Mouse (Mus musculus): ENCODE data around the gene Maco1. TPM values are rescaled to one million over a fixed set of nuclear protein-coding genes. Genes with fewer than 3 reads are reported as not detected.

Maco1 gene
- polyA plus RNA-seq, 1 experiment from 2014 or later = 37.1 TPM

DNA sequence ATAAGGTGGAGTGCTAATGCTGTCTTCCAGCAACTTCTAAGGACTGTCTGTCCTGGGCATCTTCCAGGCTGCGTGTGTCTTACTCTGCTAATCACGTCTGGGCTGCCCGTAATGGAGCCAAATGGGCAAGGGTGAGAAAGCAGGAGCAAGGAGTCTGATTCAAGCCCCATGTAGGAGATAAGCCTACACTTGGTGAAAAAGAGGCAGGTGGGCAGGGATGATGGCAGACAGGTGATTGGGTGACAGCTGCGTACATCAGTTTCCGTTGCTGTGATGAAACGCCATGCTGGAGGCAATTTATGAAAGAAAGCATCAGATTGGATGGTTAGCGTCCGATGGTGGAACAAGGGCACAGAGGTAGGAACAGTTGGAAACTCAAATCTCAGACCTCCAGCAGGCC is 14.1 kb upstream of the Maco1 start:
- 88% methylated on average over 8 of the region's 8 CpGs for WGBS
- DNase-seq (ENCODE audit: low spot score) = no peak
- Histone ChIP-seq H3K4me3 (ENCODE audit: low read depth, low read length) (no peak overlapping the region), H3K9me3 (ENCODE audit: control insufficient read depth, low read length) (no peaks in the 10 kb centered on the region), H3K36me3 (ENCODE audit: control insufficient read depth, insufficient read depth, low read length) (no peaks in the 10 kb centered on the region), H3K4me2 (ENCODE audit: low read depth, low read length) (no peak overlapping the region), H3K27ac (replicated peaks; ENCODE audit: low read depth, low read length) (no peak overlapping the region), H3K4me1 (ENCODE audit: control insufficient read depth, insufficient read depth, low read length) (peaks cover 7% of the 10 kb centered on the region; the same call in 1 of the 2 replicates), H3K9ac (ENCODE audit: low read depth, low read length) (no peak overlapping the region), H3K27me3 (replicated peaks; ENCODE audit: control insufficient read depth, insufficient read depth, low read length) (peaks cover 17% of the 10 kb centered on the region)
- no peak for ATAC-seq (ENCODE audit: low read depth)

DNA sequence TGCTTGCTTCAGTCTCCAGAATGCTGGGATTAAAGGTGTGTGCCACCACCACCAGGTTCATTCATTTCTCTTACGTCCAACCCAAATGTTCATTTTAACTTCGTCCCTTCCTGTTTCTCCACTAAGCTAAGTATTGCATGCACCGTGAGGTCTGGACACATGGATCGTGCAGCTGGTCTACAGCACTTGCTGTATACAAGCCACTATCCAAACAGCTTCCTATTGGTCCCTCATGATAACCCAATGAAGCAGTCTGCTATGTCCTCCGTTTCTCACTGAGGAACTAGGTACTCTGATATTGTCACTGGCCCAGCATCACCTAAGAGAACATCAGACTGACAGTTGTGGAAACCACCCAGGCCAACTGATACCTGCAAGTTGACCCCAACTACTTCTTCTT is 12.6 kb upstream of the Maco1 start:
- Histone ChIP-seq H3K9ac (ENCODE audit: low read depth, low read length) (no peak overlapping the region), H3K4me3 (ENCODE audit: low read depth, low read length) (no peak overlapping the region), H3K9me3 (ENCODE audit: control insufficient read depth, low read length) (no peaks in the 10 kb centered on the region), H3K4me2 (ENCODE audit: low read depth, low read length) (no peak overlapping the region), H3K36me3 (ENCODE audit: control insufficient read depth, insufficient read depth, low read length) (no peaks in the 10 kb centered on the region), H3K27ac (replicated peaks; ENCODE audit: low read depth, low read length) (no peak overlapping the region), H3K4me1 (ENCODE audit: control insufficient read depth, insufficient read depth, low read length) (peaks cover 7% of the 10 kb centered on the region; the same call in 1 of the 2 replicates), H3K27me3 (replicated peaks; ENCODE audit: control insufficient read depth, insufficient read depth, low read length) (peaks cover 15% of the 10 kb centered on the region)
- DNase-seq (ENCODE audit: low spot score) (no peak), ATAC-seq (ENCODE audit: low read depth) (no peak)
- WGBS = 85% methylated on average over 5 of the region's 5 CpGs

DNA sequence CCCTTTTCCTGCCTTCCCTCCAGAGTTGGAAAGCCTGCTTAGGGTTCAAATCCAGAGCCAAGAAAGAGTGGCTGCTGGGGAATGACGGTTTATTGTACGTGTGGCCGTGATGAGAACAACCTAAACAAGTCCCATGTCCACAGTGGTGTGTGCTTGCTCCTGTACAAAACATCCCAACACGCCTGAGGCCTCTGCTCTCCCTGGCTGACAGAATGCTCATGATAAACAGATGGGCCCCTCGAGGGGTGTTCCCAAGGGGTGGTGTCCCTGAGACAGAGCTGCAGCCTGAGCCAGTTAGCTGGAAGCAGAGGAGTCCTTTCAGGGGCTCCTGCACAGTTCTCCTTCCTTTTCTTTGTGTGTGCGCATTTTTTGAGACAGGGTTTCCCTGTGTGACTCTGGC is 12.2 kb upstream of the Maco1 start:
- Histone ChIP-seq H3K27me3 (replicated peaks; ENCODE audit: control insufficient read depth, insufficient read depth, low read length) (peaks cover 11% of the 10 kb centered on the region), H3K4me2 (ENCODE audit: low read depth, low read length) (no peak overlapping the region), H3K27ac (replicated peaks; ENCODE audit: low read depth, low read length) (no peak overlapping the region), H3K9ac (ENCODE audit: low read depth, low read length) (no peak overlapping the region), H3K9me3 (ENCODE audit: control insufficient read depth, low read length) (no peaks in the 10 kb centered on the region), H3K36me3 (ENCODE audit: control insufficient read depth, insufficient read depth, low read length) (no peaks in the 10 kb centered on the region), H3K4me1 (ENCODE audit: control insufficient read depth, insufficient read depth, low read length) (peaks cover 7% of the 10 kb centered on the region; the same call in 1 of the 2 replicates), H3K4me3 (ENCODE audit: low read depth, low read length) (no peak overlapping the region)
- DNase-seq (ENCODE audit: low spot score) (no peak), ATAC-seq (ENCODE audit: low read depth) (no peak)
- WGBS = 67% methylated on average over 6 of the region's 6 CpGs

DNA sequence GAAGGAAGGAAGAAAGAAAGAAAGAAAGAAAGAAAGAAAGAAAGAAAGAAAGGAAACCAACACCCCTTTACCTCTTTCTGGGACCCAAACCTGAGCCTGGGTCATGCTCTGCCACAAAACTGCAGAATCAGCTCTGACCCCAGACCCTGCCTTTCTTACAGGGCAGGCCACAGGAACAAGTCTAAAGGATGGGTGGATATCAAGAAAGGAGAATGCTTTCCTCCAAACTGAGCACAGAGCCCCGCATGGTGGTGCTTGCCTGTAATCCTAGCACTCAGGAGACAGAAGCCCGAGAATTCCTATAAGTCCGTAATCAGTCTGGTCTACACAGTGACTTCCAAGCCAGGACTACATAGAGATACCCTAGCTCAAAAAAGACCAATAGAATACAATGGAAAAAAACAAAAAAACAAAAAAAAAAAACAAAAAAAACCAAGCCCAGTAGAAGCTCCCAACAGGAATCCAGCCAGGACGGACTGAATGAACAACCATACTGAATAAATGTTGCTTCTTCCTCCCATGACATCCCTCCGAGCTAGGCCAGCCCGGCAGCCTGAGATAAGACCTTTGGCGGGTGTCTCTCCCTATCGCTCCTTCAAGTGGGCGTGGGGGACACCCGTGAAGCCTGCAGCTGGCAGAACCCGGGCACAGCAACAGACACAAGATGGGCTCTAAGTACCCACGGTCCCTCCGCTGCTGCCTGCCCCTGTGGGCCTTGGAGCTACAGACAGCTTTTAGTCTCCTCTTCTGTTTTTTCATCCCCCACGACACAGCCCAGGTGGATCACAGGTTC is 11.0 kb upstream of the Maco1 start, which contains the start of gene Rhd:
Rhd (plus strand) TSS at position 600 of the 793 bp plus-strand sequence.
- 61% methylated on average over 10 of the region's 14 CpGs for WGBS
- H3K27me3 ChIP-seq (replicated peaks; ENCODE audit: control insufficient read depth, insufficient read depth, low read length) = peaks cover 6% of the 10 kb centered on the region; the same call in 1 of the 2 replicates
- DNase-seq (ENCODE audit: low spot score) (no peak), ATAC-seq (ENCODE audit: low read depth) (0 out of 2 replicates have a peak, but pooled peaks have one; percentile 11)
- H3K9me3 ChIP-seq (ENCODE audit: control insufficient read depth, low read length) = no peaks in the 10 kb centered on the region
- no peaks in the 10 kb centered on the region; the same call in 1 of the 2 replicates for H3K4me1 ChIP-seq (ENCODE audit: control insufficient read depth, insufficient read depth, low read length)
- H3K36me3 ChIP-seq (ENCODE audit: control insufficient read depth, insufficient read depth, low read length) = no peaks in the 10 kb centered on the region
- no peak within 1 kb of the TSS for H3K27ac ChIP-seq (replicated peaks; ENCODE audit: low read depth, low read length)
- no peak within 1 kb of the TSS for H3K4me3 ChIP-seq (ENCODE audit: low read depth, low read length)
- no peak within 1 kb of the TSS for H3K4me2 ChIP-seq (ENCODE audit: low read depth, low read length)
- H3K9ac ChIP-seq (ENCODE audit: low read depth, low read length) = no peak within 1 kb of the TSS

DNA sequence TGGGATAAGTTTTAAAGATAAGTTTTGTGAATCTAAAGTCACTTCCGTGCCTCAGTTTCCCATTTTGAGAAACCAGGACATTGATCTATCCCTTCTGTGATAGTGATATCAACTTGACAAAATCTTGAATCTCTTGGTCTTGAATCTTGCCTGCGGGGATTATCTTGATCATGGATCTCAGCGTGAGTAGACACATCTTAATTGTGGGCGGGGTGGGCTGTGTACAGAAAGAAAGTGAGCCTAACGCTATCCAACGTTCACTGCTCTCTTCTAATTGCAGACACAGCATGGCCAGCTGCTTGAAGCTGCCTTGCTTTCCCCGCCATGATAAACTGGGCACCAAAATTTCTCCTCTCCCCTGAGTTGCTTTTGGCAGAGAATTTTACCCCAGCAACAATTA is 9.9 kb upstream of the Maco1 start:
- no peak overlapping the region for H3K4me2 ChIP-seq (ENCODE audit: low read depth, low read length)
- H3K9me3 ChIP-seq (ENCODE audit: control insufficient read depth, low read length) = no peaks in the 10 kb centered on the region
- no peak overlapping the region for H3K27ac ChIP-seq (replicated peaks; ENCODE audit: low read depth, low read length)
- ATAC-seq (ENCODE audit: low read depth) (no peak), DNase-seq (ENCODE audit: low spot score) (no peak)
- no peaks in the 10 kb centered on the region for H3K27me3 ChIP-seq (replicated peaks; ENCODE audit: control insufficient read depth, insufficient read depth, low read length)
- 78% methylated on average over 7 of the region's 7 CpGs for WGBS
- no peaks in the 10 kb centered on the region for H3K36me3 ChIP-seq (ENCODE audit: control insufficient read depth, insufficient read depth, low read length)
- no peak overlapping the region for H3K9ac ChIP-seq (ENCODE audit: low read depth, low read length)
- H3K4me1 ChIP-seq (ENCODE audit: control insufficient read depth, insufficient read depth, low read length) = no peaks in the 10 kb centered on the region
- no peak overlapping the region for H3K4me3 ChIP-seq (ENCODE audit: low read depth, low read length)

DNA sequence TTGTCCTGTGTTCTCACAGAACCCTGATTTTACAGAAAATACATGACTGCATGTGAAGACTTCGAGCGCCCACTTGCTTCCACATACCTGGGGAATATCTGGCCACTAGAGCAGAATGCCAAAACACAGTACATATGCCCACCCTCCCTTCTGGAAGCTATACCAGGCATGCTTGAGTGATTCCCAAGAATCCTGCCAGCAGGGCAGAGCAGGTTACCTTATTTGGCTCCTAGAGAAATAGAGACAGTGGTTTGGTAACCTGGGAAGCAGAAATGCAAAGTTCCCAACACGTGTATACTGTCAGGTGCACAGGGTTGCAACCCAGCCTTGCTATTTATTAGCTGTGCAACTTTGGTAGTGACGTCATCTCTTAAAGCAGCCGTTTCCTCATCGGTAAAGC is 8.7 kb upstream of the Maco1 start:
- ATAC-seq (ENCODE audit: low read depth) = no peak
- no peaks in the 10 kb centered on the region for H3K9me3 ChIP-seq (ENCODE audit: control insufficient read depth, low read length)
- no peaks in the 10 kb centered on the region for H3K27me3 ChIP-seq (replicated peaks; ENCODE audit: control insufficient read depth, insufficient read depth, low read length)
- WGBS = 77% methylated on average over 6 of the region's 6 CpGs
- H3K27ac ChIP-seq (replicated peaks; ENCODE audit: low read depth, low read length) = no peak overlapping the region
- no peak overlapping the region for H3K4me3 ChIP-seq (ENCODE audit: low read depth, low read length)
- no peaks in the 10 kb centered on the region for H3K4me1 ChIP-seq (ENCODE audit: control insufficient read depth, insufficient read depth, low read length)
- H3K9ac ChIP-seq (ENCODE audit: low read depth, low read length) = no peak overlapping the region
- no peak for DNase-seq (ENCODE audit: low spot score)
- no peaks in the 10 kb centered on the region for H3K36me3 ChIP-seq (ENCODE audit: control insufficient read depth, insufficient read depth, low read length)
- no peak overlapping the region for H3K4me2 ChIP-seq (ENCODE audit: low read depth, low read length)

DNA sequence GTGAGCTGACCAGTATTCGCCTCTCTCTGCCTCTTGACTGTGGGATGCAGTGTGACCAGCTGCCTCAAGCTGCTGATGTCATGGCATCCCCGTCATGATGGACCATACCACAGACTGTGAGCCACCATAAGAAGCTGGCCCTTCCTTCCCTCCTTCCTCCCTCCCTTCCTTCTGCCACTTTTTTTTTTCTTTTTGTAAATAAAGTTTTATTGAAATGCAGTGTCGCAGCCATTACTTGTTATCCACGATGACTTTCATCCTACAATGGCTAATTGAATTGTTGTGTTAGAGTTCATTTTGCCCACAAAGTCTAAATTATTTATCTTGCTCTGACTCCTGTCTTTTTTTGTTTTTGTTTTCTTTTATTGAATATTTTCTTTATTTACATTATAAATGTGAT is 5.3 kb upstream of the Maco1 start:
- H3K4me1 ChIP-seq (ENCODE audit: control insufficient read depth, insufficient read depth, low read length) = peaks cover 2% of the 10 kb centered on the region; the same call in 1 of the 2 replicates
- DNase-seq (ENCODE audit: low spot score) (no peak), ATAC-seq (ENCODE audit: low read depth) (no peak)
- no peaks in the 10 kb centered on the region for H3K36me3 ChIP-seq (ENCODE audit: control insufficient read depth, insufficient read depth, low read length)
- H3K4me2 ChIP-seq (ENCODE audit: low read depth, low read length) = no peak overlapping the region
- no peak overlapping the region for H3K4me3 ChIP-seq (ENCODE audit: low read depth, low read length)
- H3K9ac ChIP-seq (ENCODE audit: low read depth, low read length) = no peak overlapping the region
- H3K27ac ChIP-seq (replicated peaks; ENCODE audit: low read depth, low read length) = no peak overlapping the region
- WGBS = 84% methylated on average over 4 of the region's 4 CpGs
- H3K27me3 ChIP-seq (replicated peaks; ENCODE audit: control insufficient read depth, insufficient read depth, low read length) = no peaks in the 10 kb centered on the region
- no peaks in the 10 kb centered on the region for H3K9me3 ChIP-seq (ENCODE audit: control insufficient read depth, low read length)

DNA sequence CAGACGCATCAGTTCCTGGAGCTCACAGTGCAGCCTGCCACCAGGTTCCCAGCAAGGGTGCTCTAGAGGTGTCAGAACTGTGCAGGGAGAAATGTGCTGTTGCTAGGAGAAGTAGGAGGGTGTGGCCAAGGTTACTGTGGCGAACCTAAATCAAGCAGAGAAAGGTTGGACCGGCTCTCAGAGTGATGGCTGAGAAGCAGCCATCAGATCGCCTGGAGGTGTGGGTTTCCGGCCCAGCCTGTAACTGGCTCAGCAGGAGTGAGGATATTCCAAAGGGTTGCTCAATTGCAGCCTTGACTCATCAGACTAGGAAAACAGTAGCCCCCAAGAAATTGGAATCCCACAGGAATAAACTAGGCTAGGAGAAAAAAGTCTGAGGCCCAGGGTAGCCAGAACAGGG is 3.4 kb upstream of the Maco1 start:
- H3K9ac ChIP-seq (ENCODE audit: low read depth, low read length) = no peak overlapping the region
- peak overlapping the region; percentile 59; the same call in 1 of the 2 replicates for H3K27ac ChIP-seq (replicated peaks; ENCODE audit: low read depth, low read length)
- H3K4me1 ChIP-seq (ENCODE audit: control insufficient read depth, insufficient read depth, low read length) = peaks cover 8% of the 10 kb centered on the region; the same call in 1 of the 2 replicates
- H3K4me2 ChIP-seq (ENCODE audit: low read depth, low read length) = no peak overlapping the region
- no peaks in the 10 kb centered on the region for H3K36me3 ChIP-seq (ENCODE audit: control insufficient read depth, insufficient read depth, low read length)
- no peaks in the 10 kb centered on the region for H3K9me3 ChIP-seq (ENCODE audit: control insufficient read depth, low read length)
- WGBS = 31% methylated on average over 5 of the region's 5 CpGs
- H3K27me3 ChIP-seq (replicated peaks; ENCODE audit: control insufficient read depth, insufficient read depth, low read length) = no peaks in the 10 kb centered on the region
- DNase-seq (ENCODE audit: low spot score) = peak; percentile 64
- H3K4me3 ChIP-seq (ENCODE audit: low read depth, low read length) = no peak overlapping the region
- no peak for ATAC-seq (ENCODE audit: low read depth)

DNA sequence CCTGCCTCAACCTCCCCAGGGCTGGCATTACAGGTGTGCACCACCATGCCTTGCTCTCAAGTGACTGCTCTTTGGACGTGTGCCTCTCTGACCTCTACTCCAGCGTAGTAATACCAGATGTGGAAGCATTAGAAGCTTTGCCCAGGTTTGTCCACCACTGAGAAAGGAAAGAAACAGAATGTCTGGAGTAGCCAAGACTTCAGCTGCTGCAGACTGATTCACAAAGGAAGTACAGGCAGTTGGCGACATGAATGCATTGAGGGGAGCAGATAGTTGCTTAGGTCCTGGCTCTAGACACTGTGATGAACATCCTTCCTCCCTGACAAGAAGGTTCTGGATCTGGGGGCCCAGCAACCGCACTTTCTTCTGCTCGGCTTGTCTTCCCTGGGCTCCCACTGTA is 2.9 kb upstream of the Maco1 start:
- no peaks in the 10 kb centered on the region for H3K9me3 ChIP-seq (ENCODE audit: control insufficient read depth, low read length)
- DNase-seq (ENCODE audit: low spot score) (no peak), ATAC-seq (ENCODE audit: low read depth) (no peak)
- WGBS = 38% methylated on average over 5 of the region's 5 CpGs
- peak overlapping the region; percentile 59; the same call in 1 of the 2 replicates for H3K27ac ChIP-seq (replicated peaks; ENCODE audit: low read depth, low read length)
- no peak overlapping the region for H3K9ac ChIP-seq (ENCODE audit: low read depth, low read length)
- no peaks in the 10 kb centered on the region for H3K36me3 ChIP-seq (ENCODE audit: control insufficient read depth, insufficient read depth, low read length)
- no peak overlapping the region for H3K4me2 ChIP-seq (ENCODE audit: low read depth, low read length)
- no peaks in the 10 kb centered on the region for H3K27me3 ChIP-seq (replicated peaks; ENCODE audit: control insufficient read depth, insufficient read depth, low read length)
- H3K4me3 ChIP-seq (ENCODE audit: low read depth, low read length) = no peak overlapping the region
- H3K4me1 ChIP-seq (ENCODE audit: control insufficient read depth, insufficient read depth, low read length) = peaks cover 11% of the 10 kb centered on the region; the same call in 1 of the 2 replicates

All from embryonic facial prominence, embryonic 14.5 days (tissue).